Mouse (Mus musculus): ENCODE results near the gene Rps10.

DNA sequence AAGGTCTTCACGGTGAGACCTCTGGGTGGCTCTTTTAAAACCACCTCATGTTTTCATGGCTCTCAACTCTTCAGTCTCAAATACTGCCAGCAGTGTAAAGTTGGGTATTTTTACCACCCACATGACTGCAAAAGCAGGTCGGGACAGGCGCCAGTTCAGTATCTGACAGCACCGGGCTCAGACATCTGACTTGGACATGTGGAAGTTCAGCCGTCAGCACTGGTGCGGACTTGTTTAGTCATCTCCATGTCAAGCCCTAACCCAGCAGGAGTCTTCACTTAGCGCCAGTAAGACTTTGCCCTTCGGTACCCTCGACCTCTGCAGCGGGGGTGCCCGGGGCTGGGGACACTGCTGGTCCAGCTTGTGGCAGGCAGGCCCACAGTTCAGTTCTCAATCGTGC lies 49.2 kb downstream of the Rps10 start:
- TF ChIP-seq POLR2A (IDR thresholded peaks at IDR 0.05; ENCODE audit: low read depth, low read length) (no peak), CTCF (IDR thresholded peaks at IDR 0.05; ENCODE audit: extremely low read depth, insufficient read depth, insufficient read length, insufficient replicate concordance) (no peak)
